Mouse (Mus musculus) thymus, postnatal 25 days (tissue): Measurements from ENCODE around the gene Gmcl1.
A peak's percentile ranks its signal among the peaks of the same experiment; 100 is the strongest.

Experiments used
- DNase-seq: peaks from one replicate; pipeline ENCODE4 v3.0.0; 2022

The Gmcl1 gene

GRCm38 (mm10) chr6:86732276-86733173, 658 bp downstream of the Gmcl1 start:
- no peak for DNase-seq

DNA sequence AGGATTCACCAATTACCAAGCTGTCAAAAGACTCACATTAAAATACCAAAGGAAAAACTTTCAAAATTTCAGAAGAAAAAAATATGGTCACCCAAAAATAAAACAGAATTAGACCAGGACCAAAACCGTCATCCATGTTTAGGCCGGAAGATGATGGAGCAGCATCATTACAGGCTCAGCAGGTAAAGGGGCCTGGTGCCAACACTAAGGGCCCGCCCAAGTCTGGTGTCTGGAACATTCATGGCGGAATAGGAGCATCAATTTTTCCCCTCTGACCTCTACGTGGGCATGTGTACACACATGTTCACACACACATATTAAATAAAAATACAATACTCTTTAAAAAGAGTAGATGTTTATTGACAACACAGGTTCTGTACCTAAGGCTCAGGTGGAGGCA, 4.5 kb downstream of the Gmcl1 start:
- no peak for DNase-seq

- no peak for DNase-seq
These were observed 11.2 kb downstream of the Gmcl1 start for GRCm38 (mm10) chr6:86721977-86722376.

DNA sequence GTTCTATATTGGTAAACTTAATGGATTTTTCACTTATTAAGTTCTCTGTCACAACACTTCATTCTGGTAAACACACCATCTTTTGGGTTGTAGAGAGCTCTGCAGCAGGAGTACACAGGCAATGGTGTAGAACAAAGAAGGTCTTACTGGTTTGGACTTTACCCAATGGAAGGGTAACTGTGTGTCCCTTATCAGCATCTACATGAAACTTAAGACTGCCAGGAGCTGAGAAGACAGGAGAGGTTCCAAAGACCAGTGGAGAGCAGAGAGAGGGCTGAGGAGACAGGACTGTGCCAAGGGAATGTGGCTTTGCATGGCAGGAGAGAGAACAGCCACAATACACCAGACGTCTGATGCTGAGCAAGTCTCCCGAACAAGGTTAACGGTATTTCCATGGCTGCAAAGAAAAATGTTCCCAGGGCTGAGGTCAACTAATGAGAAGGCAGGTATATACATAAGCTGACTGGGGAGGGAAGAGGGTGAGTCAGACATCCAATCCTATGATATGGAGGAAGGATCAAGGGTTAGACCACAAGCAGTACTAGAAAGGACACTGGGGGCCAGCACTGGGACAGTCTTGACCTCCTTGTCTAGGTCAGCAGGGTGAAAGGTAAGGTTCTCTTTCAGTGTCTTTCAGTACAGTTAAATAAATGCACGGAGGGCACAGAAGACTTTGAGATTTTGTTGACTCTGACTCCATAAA, 25.0 kb downstream of the Gmcl1 start:
- DNase-seq = no peak

GRCm38 (mm10) chr6:86702577-86702976, 30.6 kb downstream of the Gmcl1 start:
- DNase-seq = no peak

DNA sequence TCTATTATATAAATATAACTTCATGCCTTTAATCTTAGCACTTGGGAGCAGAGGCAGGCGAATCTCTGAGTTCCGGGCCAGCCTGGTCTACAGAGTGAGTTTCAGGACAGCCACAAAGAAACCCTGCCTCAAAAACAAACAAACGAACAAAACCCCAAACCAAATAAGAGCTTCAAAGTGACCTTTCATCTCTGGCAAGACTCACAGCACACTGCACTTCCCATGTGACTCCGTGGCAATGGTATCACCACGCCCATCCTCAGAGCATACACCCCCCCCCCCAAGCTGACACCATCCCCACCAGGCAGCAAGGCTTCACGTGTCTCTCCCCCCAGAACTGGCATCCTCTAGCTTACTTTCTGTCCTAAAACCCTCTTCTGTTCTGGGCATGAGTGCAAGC, 35.3 kb downstream of the Gmcl1 start:
- no peak for DNase-seq

DNA sequence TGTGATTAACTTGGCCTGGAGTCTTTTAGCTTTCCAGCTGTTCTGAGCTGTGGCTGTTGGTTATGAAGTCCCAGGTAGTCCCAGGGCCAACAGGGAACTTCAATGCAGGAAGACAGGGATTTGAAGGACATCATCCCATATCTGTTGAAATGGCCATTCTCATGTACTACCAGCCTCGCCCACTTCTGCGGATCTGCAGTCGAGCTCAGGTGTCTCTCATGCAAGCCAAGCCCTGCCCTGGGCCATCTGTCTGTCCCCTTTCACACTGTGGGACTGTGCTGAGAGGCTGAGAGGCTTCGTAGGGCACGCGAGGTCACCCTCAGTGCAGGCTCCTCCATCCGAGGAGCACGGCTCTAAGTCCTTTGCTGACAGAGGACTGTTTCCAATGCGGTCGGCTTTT, 37.0 kb downstream of the Gmcl1 start:
- no peak for DNase-seq

- peak; percentile 72 for DNase-seq
These were observed 38.7 kb downstream of the Gmcl1 start for GRCm38 (mm10) chr6:86694465-86694864.

DNA sequence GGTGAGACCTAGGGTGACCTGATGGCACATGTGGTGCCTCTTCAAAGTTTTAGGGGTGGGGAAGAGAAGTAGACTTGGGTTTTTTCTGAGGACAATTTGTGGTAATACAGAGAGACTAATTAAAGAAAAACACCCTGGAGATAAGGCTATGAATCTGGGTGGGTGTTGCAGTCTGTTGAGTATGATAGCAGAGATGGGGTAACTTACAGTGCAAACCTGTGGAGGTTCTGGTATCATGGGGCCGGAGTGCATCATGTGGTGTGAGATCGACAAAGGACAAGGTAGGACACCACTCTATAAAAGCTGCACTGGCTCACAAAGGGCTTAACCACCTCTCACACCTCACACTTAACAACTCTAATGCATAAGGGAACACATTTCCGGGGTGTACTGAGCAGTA, 43.5 kb downstream of the Gmcl1 start:
- DNase-seq = no peak

DNA sequence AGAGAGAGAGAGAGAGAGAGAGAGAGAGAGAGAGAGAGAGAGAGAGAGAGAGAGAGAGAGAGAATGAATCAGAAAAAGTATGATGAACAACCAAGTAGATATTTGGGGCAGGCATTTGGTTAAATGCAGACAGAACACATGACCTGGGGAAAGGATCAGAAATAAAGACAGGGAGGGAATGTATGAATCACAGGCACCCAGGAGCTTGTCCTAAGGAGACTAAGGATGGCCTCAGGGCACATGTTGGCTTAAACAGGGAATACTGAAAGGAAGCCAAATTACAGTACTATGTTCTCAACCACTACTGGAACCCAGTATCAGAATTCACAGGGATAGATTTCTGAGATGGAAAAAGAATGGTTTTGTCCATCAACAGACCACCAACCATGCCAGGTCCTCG, 46.2 kb downstream of the Gmcl1 start:
- no peak for DNase-seq

GRCm38 (mm10) chr6:86684655-86685011, 48.5 kb downstream of the Gmcl1 start:
- DNase-seq = no peak

DNA sequence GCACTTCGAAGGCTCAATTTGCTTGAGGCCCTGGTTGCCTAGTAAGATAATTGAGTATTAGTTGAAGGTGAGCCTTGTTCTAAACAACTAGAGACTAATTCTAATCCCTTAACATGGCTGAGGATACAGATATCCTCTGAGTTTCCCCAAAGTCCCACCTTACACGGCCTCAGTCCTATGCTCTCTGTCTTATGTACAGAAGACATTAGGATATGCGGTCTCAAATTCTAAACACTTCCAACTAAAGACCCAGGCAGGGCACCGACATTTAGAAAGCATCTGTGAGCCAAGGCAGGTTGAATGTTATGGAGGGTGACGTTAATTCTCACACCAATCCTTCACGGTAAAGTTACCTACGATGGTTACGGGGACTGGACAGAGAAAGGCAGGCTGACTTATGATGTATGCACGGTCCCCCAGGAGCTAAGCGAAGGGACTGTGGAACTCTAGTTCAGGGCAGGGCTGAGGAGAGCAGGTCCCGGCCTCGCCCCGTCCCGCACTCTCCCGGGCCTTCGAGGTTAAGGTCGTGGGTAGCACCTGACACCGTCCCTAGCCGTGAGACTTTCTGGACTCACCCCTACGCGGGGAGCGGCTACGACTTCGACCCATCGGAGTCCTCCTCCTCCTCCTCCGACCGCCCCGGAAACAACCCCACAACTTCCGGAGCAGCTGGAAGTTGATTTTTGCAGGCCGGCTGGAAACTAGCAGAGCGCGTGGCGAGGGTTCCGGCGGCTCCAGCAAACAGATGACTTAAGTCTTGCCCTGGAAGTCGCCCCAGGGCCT, 49.1 kb downstream of the Gmcl1 start, which contains the start of gene Snrnp27:
TSS of gene Snrnp27 (minus strand) at position 651 of the 783 bp plus-strand sequence.
- peak; percentile 94 for DNase-seq

DNA sequence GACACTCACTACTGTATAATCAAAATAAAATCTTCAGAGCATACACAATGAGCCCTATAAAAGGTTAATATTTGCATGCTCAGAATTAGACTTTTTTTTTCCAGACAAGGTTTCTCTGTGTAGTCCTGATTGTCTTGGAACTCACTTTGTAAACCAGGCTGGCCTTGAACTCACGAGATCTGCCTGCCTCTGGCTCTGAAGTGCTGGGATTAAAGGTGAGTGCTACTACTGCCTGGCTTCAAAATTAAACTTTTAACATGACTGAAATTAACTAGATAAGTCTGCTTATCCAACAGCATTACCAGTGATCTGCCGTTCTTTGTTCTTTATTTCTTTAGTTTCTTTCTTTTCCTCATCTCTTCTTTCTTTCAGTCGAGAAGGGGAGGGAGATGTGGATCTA, 51.9 kb downstream of the Gmcl1 start:
- no peak for DNase-seq

- no peak for DNase-seq
These were observed 54.8 kb downstream of the Gmcl1 start for GRCm38 (mm10) chr6:86678341-86678740.

- DNase-seq = peak; percentile 49
These were observed 62.3 kb downstream of the Gmcl1 start for GRCm38 (mm10) chr6:86670873-86671272.

- peak; percentile 99 for DNase-seq
These were observed 63.9 kb downstream of the Gmcl1 start for GRCm38 (mm10) chr6:86669240-86669727.

DNA sequence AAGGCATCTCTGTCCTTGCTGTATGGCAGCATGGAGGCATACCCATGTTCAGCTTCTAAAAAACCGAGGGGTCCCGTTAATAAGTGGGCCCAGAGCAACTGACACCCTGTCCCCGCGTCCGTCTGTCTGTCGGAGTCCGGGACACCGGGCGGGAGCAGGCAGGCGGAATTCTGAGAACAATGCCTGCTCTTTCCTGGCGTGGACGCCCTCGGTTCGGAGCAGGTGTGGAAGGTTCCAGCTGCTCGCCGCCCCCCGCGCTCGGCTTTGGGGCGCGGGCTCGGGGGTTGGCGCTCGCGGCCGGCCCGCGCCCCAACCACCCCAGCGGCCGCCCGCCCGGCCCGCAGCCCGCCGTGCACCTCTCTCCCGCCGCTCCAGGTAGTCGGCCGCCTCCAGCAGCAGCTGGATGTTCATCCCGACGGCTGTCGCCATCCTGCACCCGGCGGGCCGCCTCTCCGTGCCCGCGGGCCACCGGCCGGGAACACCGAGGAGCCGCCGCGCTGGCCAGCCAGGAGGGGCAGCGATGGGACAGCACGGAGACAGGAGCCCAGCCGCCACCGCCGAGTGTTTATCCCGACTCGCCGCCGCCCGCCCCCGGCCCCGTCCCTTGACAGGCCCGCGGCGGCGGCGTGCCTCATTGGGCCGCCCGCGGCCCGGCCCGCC, 64.5 kb downstream of the Gmcl1 start, which contains the start of gene Mxd1:
TSS of gene Mxd1 (minus strand) at position 582 of the 660 bp plus-strand sequence.
- no peak for DNase-seq

DNA sequence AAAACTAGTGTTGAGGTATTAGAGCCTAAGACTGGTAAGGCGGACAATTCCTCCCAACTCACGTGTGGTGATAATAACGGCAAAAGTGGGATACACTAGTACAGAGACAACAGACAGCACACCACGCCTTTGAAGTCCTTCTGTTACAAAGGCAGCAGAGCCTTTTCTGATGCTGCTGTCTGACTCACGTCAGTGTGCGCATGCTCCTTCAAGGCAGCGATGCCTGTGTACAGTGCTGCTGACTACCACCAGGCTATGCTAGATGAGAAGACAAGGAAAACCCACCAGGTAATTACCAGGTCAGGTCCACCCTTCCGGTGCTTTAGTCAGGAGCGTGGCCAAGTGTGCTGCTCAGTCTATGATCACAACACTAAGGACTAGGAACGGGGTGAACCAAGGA, 66.1 kb downstream of the Gmcl1 start:
- DNase-seq = no peak

GRCm38 (mm10) chr6:86665560-86666307, 67.4 kb downstream of the Gmcl1 start:
- no peak for DNase-seq

DNA sequence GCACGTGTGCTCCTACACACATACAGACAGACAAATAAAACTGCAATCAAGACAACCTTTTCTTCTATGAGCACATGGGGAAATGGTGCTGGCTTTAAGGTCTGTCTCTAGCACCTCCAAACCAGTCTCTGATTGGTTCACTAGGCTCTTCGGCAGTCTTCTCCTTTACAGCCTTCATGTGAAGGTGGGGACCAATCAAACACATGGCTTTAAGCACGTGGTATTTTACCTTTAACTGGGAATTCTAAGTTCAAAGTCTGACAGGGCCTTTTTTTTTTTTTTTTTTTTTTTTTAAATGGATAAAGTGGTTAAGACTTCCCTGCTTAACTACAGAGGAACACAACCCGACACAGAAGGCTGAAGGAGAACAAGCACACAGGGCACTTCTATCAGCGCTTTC, 68.1 kb downstream of the Gmcl1 start:
- DNase-seq = no peak

GRCm38 (mm10) chr6:86660161-86660877, 72.9 kb downstream of the Gmcl1 start:
- no peak for DNase-seq
